Mouse (Mus musculus): ENCODE results near the gene Slc25a47. TPM values are rescaled to one million over a fixed set of nuclear protein-coding genes. Genes with fewer than 3 reads are reported as not detected.

The Slc25a47 gene
- polyA plus RNA-seq, 1 experiment from 2014 or later = 12.0 TPM

- 83% methylated on average over 1 of the region's 1 CpGs for WGBS
- H3K4me3 ChIP-seq (replicated peaks) = no peak overlapping the region
- peaks cover 35% of the 10 kb centered on the region for H3K36me3 ChIP-seq
These were observed 26.1 kb upstream of the Slc25a47 start for GRCm38 (mm10) chr12:108809771-108810170.

DNA sequence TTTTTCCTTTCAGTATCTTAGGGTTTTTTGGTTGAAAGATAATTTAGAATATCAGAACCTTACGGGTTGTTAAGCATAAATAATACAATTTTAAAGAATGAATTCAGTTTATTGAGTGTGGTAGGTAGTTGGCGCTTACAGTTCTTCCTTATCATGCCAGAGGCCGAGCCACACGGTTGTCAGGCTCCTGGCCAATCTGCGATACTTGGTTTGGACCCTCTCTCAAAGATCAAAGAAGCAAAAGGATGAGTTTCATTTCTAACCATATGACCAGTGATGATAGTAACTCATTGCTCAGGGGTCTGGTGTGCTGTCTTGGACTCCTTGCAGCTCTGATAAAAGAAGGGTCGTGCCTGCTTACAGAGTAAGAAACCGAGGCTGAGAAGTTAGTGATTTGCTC is 25.5 kb upstream of the Slc25a47 start:
- H3K4me3 ChIP-seq (replicated peaks) = no peak overlapping the region
- 87% methylated on average over 7 of the region's 7 CpGs for WGBS
- peaks cover 36% of the 10 kb centered on the region for H3K36me3 ChIP-seq
- H3K27ac ChIP-seq (replicated peaks) = no peak overlapping the region
- H3K27me3 ChIP-seq = no peaks in the 10 kb centered on the region
- no peak overlapping the region for H3K9ac ChIP-seq
- H3K4me2 ChIP-seq (replicated peaks) = no peak overlapping the region
- no peaks in the 10 kb centered on the region for H3K9me3 ChIP-seq (replicated peaks)
- no peaks in the 10 kb centered on the region for H3K4me1 ChIP-seq
- no peak for ATAC-seq (ENCODE audit: insufficient number of reproducible peaks, low FRiP score, low TSS enrichment, low read depth)

More at GRCm38 (mm10) chr12:108809771-108810170, 26.1 kb upstream of the Slc25a47 start:
- no peak for ATAC-seq (ENCODE audit: insufficient number of reproducible peaks, low FRiP score, low TSS enrichment, low read depth)
- H3K9me3 ChIP-seq (replicated peaks) = no peaks in the 10 kb centered on the region
- no peak overlapping the region for H3K4me2 ChIP-seq (replicated peaks)
- H3K4me1 ChIP-seq = no peaks in the 10 kb centered on the region
- H3K27me3 ChIP-seq = no peaks in the 10 kb centered on the region
- no peak overlapping the region for H3K9ac ChIP-seq
- no peak overlapping the region for H3K27ac ChIP-seq (replicated peaks)

DNA sequence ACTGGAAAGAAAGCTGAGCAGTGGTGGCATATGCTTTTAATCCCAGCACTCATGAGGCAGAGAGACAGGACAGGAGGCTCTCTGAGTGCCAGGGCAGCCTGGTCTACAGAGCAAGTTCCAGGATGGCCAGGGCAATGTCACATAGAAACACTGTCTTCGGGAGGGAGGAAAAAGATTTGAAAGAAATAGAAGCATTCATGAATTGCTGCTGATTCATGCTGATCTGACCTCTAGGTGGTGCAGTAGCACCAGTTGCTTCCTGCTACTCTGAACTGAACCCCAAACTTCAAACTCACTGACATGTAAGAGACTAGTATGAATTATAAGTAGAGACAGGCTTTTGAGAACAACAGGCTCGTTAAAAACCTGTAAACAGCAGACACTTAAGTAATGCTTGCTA is 24.7 kb upstream of the Slc25a47 start:
- H3K4me2 ChIP-seq (replicated peaks) = no peak overlapping the region
- no peaks in the 10 kb centered on the region for H3K4me1 ChIP-seq
- no peaks in the 10 kb centered on the region for H3K27me3 ChIP-seq
- no peaks in the 10 kb centered on the region for H3K9me3 ChIP-seq (replicated peaks)
- H3K9ac ChIP-seq = no peak overlapping the region
- WGBS = 49% methylated on average over 2 of the region's 2 CpGs
- H3K4me3 ChIP-seq (replicated peaks) = no peak overlapping the region
- ATAC-seq (ENCODE audit: insufficient number of reproducible peaks, low FRiP score, low TSS enrichment, low read depth) = no peak
- no peak overlapping the region for H3K27ac ChIP-seq (replicated peaks)
- H3K36me3 ChIP-seq = peaks cover 36% of the 10 kb centered on the region

GRCm38 (mm10) chr12:108812463-108812862 is 23.4 kb upstream of the Slc25a47 start:
- Histone ChIP-seq H3K9me3 (replicated peaks) (no peaks in the 10 kb centered on the region), H3K4me1 (no peaks in the 10 kb centered on the region), H3K27me3 (no peaks in the 10 kb centered on the region), H3K4me3 (replicated peaks) (no peak overlapping the region), H3K9ac (no peak overlapping the region), H3K4me2 (replicated peaks) (no peak overlapping the region), H3K36me3 (peaks cover 37% of the 10 kb centered on the region), H3K27ac (replicated peaks) (no peak overlapping the region)
- WGBS = 81% methylated on average over 6 of the region's 6 CpGs
- no peak for ATAC-seq (ENCODE audit: insufficient number of reproducible peaks, low FRiP score, low TSS enrichment, low read depth)

- Histone ChIP-seq H3K27me3 (no peaks in the 10 kb centered on the region), H3K4me1 (no peaks in the 10 kb centered on the region), H3K4me3 (replicated peaks) (no peak overlapping the region), H3K36me3 (peaks cover 40% of the 10 kb centered on the region), H3K27ac (replicated peaks) (no peak overlapping the region), H3K4me2 (replicated peaks) (no peak overlapping the region), H3K9me3 (replicated peaks) (no peaks in the 10 kb centered on the region), H3K9ac (no peak overlapping the region)
- 88% methylated on average over 6 of the region's 6 CpGs for WGBS
- no peak for ATAC-seq (ENCODE audit: insufficient number of reproducible peaks, low FRiP score, low TSS enrichment, low read depth)
These were observed 21.4 kb upstream of the Slc25a47 start for GRCm38 (mm10) chr12:108814470-108814869.

- H3K4me1 ChIP-seq = no peaks in the 10 kb centered on the region
- 83% methylated on average over 11 of the region's 11 CpGs for WGBS
- H3K27ac ChIP-seq (replicated peaks) = no peak overlapping the region
- H3K9ac ChIP-seq = no peak overlapping the region
- peaks cover 39% of the 10 kb centered on the region for H3K36me3 ChIP-seq
- no peaks in the 10 kb centered on the region for H3K27me3 ChIP-seq
- H3K4me2 ChIP-seq (replicated peaks) = no peak overlapping the region
- ATAC-seq (ENCODE audit: insufficient number of reproducible peaks, low FRiP score, low TSS enrichment, low read depth) = no peak
- H3K9me3 ChIP-seq (replicated peaks) = no peaks in the 10 kb centered on the region
- H3K4me3 ChIP-seq (replicated peaks) = no peak overlapping the region
These were observed 19.3 kb upstream of the Slc25a47 start for GRCm38 (mm10) chr12:108816569-108816968.

GRCm38 (mm10) chr12:108820461-108820860 is 15.4 kb upstream of the Slc25a47 start:
- H3K36me3 ChIP-seq = peaks cover 30% of the 10 kb centered on the region
- no peak overlapping the region for H3K4me2 ChIP-seq (replicated peaks)
- no peak overlapping the region for H3K4me3 ChIP-seq (replicated peaks)
- WGBS = 92% methylated on average over 4 of the region's 4 CpGs
- no peaks in the 10 kb centered on the region for H3K9me3 ChIP-seq (replicated peaks)
- no peak for ATAC-seq (ENCODE audit: insufficient number of reproducible peaks, low FRiP score, low TSS enrichment, low read depth)
- no peaks in the 10 kb centered on the region for H3K27me3 ChIP-seq
- H3K27ac ChIP-seq (replicated peaks) = no peak overlapping the region
- peaks cover 15% of the 10 kb centered on the region for H3K4me1 ChIP-seq
- H3K9ac ChIP-seq = no peak overlapping the region

GRCm38 (mm10) chr12:108823036-108823435 is 12.8 kb upstream of the Slc25a47 start:
- 53% methylated on average over 8 of the region's 8 CpGs for WGBS

GRCm38 (mm10) chr12:108824225-108824874 is 11.5 kb upstream of the Slc25a47 start:
- H3K9me3 ChIP-seq (replicated peaks) = no peaks in the 10 kb centered on the region
- WGBS = 71% methylated on average over 15 of the region's 15 CpGs
- no peak overlapping the region for H3K4me2 ChIP-seq (replicated peaks)
- no peak overlapping the region for H3K4me3 ChIP-seq (replicated peaks)
- ATAC-seq (ENCODE audit: insufficient number of reproducible peaks, low FRiP score, low TSS enrichment, low read depth) = no peak
- no peak overlapping the region for H3K27ac ChIP-seq (replicated peaks)
- peaks cover 18% of the 10 kb centered on the region for H3K4me1 ChIP-seq
- no peaks in the 10 kb centered on the region for H3K27me3 ChIP-seq
- no peak overlapping the region for H3K9ac ChIP-seq
- H3K36me3 ChIP-seq = peaks cover 11% of the 10 kb centered on the region; the same call in 1 of the 2 replicates

More at GRCm38 (mm10) chr12:108823036-108823435, 12.8 kb upstream of the Slc25a47 start:
- Histone ChIP-seq H3K9ac (no peak overlapping the region), H3K27me3 (no peaks in the 10 kb centered on the region), H3K27ac (replicated peaks) (no peak overlapping the region), H3K4me3 (replicated peaks) (no peak overlapping the region), H3K36me3 (peaks cover 23% of the 10 kb centered on the region; the same call in 1 of the 2 replicates), H3K9me3 (replicated peaks) (no peaks in the 10 kb centered on the region), H3K4me1 (peaks cover 18% of the 10 kb centered on the region), H3K4me2 (replicated peaks) (no peak overlapping the region)
- no peak for ATAC-seq (ENCODE audit: insufficient number of reproducible peaks, low FRiP score, low TSS enrichment, low read depth)

DNA sequence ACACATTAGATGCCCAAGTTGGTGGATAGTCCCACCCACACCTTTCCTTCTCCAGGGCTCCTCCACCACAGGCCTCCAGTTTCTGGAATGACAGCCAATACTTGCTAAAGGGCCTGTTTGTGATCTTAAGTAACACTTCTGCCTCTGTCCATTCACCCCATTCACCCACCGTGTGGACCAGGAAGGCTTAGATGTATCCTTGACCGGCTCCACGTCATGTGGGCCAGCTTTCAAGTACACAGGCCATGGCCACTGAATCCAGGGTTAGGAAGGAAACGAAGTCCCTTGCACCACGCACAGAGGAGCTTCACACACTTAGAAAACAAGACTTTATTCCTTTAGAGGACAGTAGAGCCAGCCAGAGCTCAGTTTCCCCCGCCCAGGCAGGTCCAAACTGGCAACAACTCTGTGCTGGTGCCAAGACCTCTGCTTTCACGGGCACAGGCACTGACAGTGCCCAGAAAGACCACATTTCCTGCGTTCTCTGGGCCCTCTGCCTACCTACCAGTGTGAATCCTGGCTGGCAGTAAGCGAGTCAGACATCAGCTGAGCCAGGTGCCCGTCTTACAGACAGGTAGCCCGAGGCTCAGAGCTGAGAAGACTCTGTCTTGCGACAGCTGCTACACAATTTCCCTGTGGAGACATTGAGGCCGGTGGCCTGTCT is 10.2 kb upstream of the Slc25a47 start:
- peaks cover 18% of the 10 kb centered on the region for H3K4me1 ChIP-seq
- 88% methylated on average over 13 of the region's 13 CpGs for WGBS
- no peak for ATAC-seq (ENCODE audit: insufficient number of reproducible peaks, low FRiP score, low TSS enrichment, low read depth)
- no peaks in the 10 kb centered on the region for H3K9me3 ChIP-seq (replicated peaks)
- H3K27ac ChIP-seq (replicated peaks) = no peak overlapping the region
- H3K4me3 ChIP-seq (replicated peaks) = no peak overlapping the region
- H3K27me3 ChIP-seq = no peaks in the 10 kb centered on the region
- H3K36me3 ChIP-seq = peaks cover 8% of the 10 kb centered on the region; the same call in 1 of the 2 replicates
- no peak overlapping the region for H3K9ac ChIP-seq
- H3K4me2 ChIP-seq (replicated peaks) = no peak overlapping the region

GRCm38 (mm10) chr12:108826282-108826957 is 9.4 kb upstream of the Slc25a47 start:
- H3K4me2 ChIP-seq (replicated peaks) = no peak overlapping the region
- H3K4me3 ChIP-seq (replicated peaks) = no peak overlapping the region
- no peak overlapping the region for H3K9ac ChIP-seq
- no peaks in the 10 kb centered on the region for H3K9me3 ChIP-seq (replicated peaks)
- H3K4me1 ChIP-seq = peaks cover 18% of the 10 kb centered on the region
- no peak for ATAC-seq (ENCODE audit: insufficient number of reproducible peaks, low FRiP score, low TSS enrichment, low read depth)
- no peak overlapping the region for H3K27ac ChIP-seq (replicated peaks)
- WGBS = 91% methylated on average over 19 of the region's 19 CpGs
- peaks cover 8% of the 10 kb centered on the region; the same call in 1 of the 2 replicates for H3K36me3 ChIP-seq
- no peaks in the 10 kb centered on the region for H3K27me3 ChIP-seq

All from embryonic facial prominence, embryonic 15.5 days (tissue).